Mouse (Mus musculus) stomach, embryonic 14.5 days (tissue): ENCODE data around the gene Ppm1j. TPM values are rescaled to one million over a fixed set of nuclear protein-coding genes. Genes with fewer than 3 reads are reported as not detected.

ENCODE experiments used
- ATAC-seq: fragments of 200-750 bp; cut with Nextera tagmentation; 2 replicates; pipeline ENCODE4 v1.8.0; 2017; ENCODE audit warnings: low read depth, moderate TSS enrichment; ENCODE audit not compliant: insufficient number of reproducible peaks, insufficient read depth, low FRiP score
- H3K27ac ChIP-seq: fragments of 300-500 bp; sonication (generic); 2 replicates; pipeline ENCODE4 v1.5.1; 2014; ENCODE audit warnings: mild to moderate bottlenecking, low read length, moderate library complexity, mixed read lengths
- H3K27me3 ChIP-seq: fragments of 300-500 bp; sonication (generic); 2 replicates; pipeline ENCODE4 v1.6.1; 2014; ENCODE audit warnings: low read length, control low read depth, mixed read lengths; ENCODE audit not compliant: control insufficient read depth, insufficient read depth
- H3K36me3 ChIP-seq: fragments of 300-500 bp; sonication (generic); 2 replicates; pipeline ENCODE4 v1.6.1; 2014; ENCODE audit warnings: mild to moderate bottlenecking, control low read depth, low read length, moderate library complexity, mixed read lengths; ENCODE audit not compliant: control insufficient read depth, insufficient read depth
- H3K4me1 ChIP-seq: fragments of 300-500 bp; sonication (generic); 2 replicates; pipeline ENCODE4 v1.6.1; 2014; ENCODE audit warnings: low read length, control low read depth, mixed read lengths; ENCODE audit not compliant: control insufficient read depth, insufficient read depth
- H3K4me2 ChIP-seq: fragments of 300-500 bp; sonication (generic); replicated peaks from 2 replicates; pipeline ENCODE4 v1.6.1; 2014; ENCODE audit warnings: low read depth, low read length, control low read depth
- H3K4me3 ChIP-seq: fragments of 300-500 bp; sonication (generic); 2 replicates; pipeline ENCODE4 v1.5.1; 2014; ENCODE audit warnings: low read depth, low read length, control low read depth
- H3K9ac ChIP-seq: fragments of 300-500 bp; sonication (generic); replicated peaks from 2 replicates; pipeline ENCODE4 v1.6.1; 2014; ENCODE audit warnings: low read depth, mild to moderate bottlenecking, control low read depth, low read length, moderate library complexity, mixed read lengths
- H3K9me3 ChIP-seq: fragments of 300-500 bp; sonication (generic); 2 replicates; pipeline ENCODE4 v1.6.1; 2016; ENCODE audit warnings: low read depth, low read length, control low read depth; ENCODE audit not compliant: control insufficient read depth
- WGBS: fragments of 180-500 bp; shearing (Covaris S2); extraction: QIAGEN DNeasy Blood & Tissue Kit; methylation state at CpG from one replicate; pipeline ENCODE4 v1.1.7; 2014; 5-methylcytosine and 5-hydroxymethylcytosine counted together
- polyA plus RNA-seq: library from polyadenylated mRNA; unstranded; fragments of >200 nt; fragmentation: Nextera tagmentation; extraction: Ambion mirVana; gene quantifications from 2 replicates; pipeline ENCODE4 v1.2.1, GENCODE M21; 2014

The Ppm1j gene
- polyA plus RNA-seq, 1 experiment from 2014 or later, result 4.0 TPM

GRCm38 (mm10) chr3:104818749-104819134 lies 37.9 kb downstream of the Ppm1j start:
- H3K27ac ChIP-seq, result peak overlapping the region; percentile 97; the same call in 1 of the 2 replicates
- no peak for ATAC-seq
- peak overlapping the region; percentile 91 for H3K4me3 ChIP-seq
- peaks cover 7% of the 10 kb centered on the region; the same call in 1 of the 2 replicates for H3K4me1 ChIP-seq
- no peaks in the 10 kb centered on the region for H3K9me3 ChIP-seq
- no peaks in the 10 kb centered on the region for H3K27me3 ChIP-seq
- peaks cover 9% of the 10 kb centered on the region for H3K36me3 ChIP-seq
- H3K4me2 ChIP-seq, result peak overlapping the region; percentile 48
- H3K9ac ChIP-seq, result peak overlapping the region; percentile 90; the same call in 1 of the 2 replicates
- 0% methylated on average over 3 of the region's 3 CpGs for WGBS

GRCm38 (mm10) chr3:104820426-104820825 lies 39.6 kb downstream of the Ppm1j start:
- Histone ChIP-seq H3K4me2 (no peak overlapping the region), H3K4me3 (no peak overlapping the region), H3K27me3 (no peaks in the 10 kb centered on the region), H3K27ac (no peak overlapping the region), H3K9ac (no peak overlapping the region), H3K9me3 (no peaks in the 10 kb centered on the region), H3K36me3 (peaks cover 10% of the 10 kb centered on the region), H3K4me1 (peaks cover 7% of the 10 kb centered on the region; the same call in 1 of the 2 replicates)
- ATAC-seq, result no peak
- WGBS, result 68% methylated on average over 1 of the region's 1 CpGs

GRCm38 (mm10) chr3:104822413-104822812 lies 41.6 kb downstream of the Ppm1j start:
- Histone ChIP-seq H3K4me1 (0 out of 2 replicates have a peak, but pooled peaks cover 7% of the 10 kb centered on the region), H3K9me3 (no peaks in the 10 kb centered on the region), H3K27me3 (no peaks in the 10 kb centered on the region), H3K27ac (no peak overlapping the region), H3K36me3 (peaks cover 23% of the 10 kb centered on the region), H3K9ac (no peak overlapping the region), H3K4me2 (no peak overlapping the region), H3K4me3 (no peak overlapping the region)
- no peak for ATAC-seq
- WGBS, result 83% methylated on average over 3 of the region's 3 CpGs

Other genes with a start within 250 kb of the Ppm1j start
- gene Slc16a1, start 142.4 kb upstream of the Ppm1j start, polyA plus RNA-seq, result 23.8 and 26.1 TPM in 2 replicates
- not detected in 2 replicates for gene Fam19a3, start 784 bp downstream of the Ppm1j start, polyA plus RNA-seq
- gene Rhoc, start 7.3 kb downstream of the Ppm1j start, polyA plus RNA-seq, result 163 and 170 TPM in 2 replicates
- gene Mov10, start 37.5 kb downstream of the Ppm1j start, polyA plus RNA-seq, result 68.6 and 74.7 TPM in 2 replicates
- gene St7l, start 82.9 kb downstream of the Ppm1j start, polyA plus RNA-seq, result 34.5 and 50.6 TPM in 2 replicates
- gene Capza1, start 83.4 kb downstream of the Ppm1j start, polyA plus RNA-seq, result 196 and 202 TPM in 2 replicates
- 4.1 and 4.5 TPM in 2 replicates for gene Wnt2b, start 180.9 kb downstream of the Ppm1j start, polyA plus RNA-seq